Mouse (Mus musculus): ENCODE measurements around the gene Olfr1511. TPM values are rescaled to one million over a fixed set of nuclear protein-coding genes. Genes with fewer than 3 reads are reported as not detected.

Olfr1511 gene
- not detected for total RNA-seq (2023)

DNA sequence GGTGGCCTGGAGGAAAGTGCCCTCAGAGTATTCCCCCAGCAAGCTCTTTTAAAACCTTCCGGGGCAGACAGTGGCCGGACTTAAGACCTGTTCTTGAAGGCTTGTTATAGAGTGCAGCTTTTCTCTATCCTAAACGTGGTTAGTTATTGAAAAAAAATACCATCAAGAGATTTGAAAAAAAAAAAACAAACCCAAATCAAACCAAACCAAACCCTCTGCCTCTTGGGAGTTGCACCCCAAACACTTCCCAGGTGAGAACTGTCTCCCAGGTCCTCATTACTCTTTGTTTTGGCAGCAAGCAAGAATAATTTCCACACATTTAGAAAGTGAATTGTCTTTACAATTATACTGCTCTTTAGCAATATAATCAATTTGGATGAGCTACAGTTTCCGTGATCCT lies at the start of gene Olfr1511:
TSS of gene Olfr1511 (minus strand) at position 101 of the 400 bp plus-strand sequence.

DNA sequence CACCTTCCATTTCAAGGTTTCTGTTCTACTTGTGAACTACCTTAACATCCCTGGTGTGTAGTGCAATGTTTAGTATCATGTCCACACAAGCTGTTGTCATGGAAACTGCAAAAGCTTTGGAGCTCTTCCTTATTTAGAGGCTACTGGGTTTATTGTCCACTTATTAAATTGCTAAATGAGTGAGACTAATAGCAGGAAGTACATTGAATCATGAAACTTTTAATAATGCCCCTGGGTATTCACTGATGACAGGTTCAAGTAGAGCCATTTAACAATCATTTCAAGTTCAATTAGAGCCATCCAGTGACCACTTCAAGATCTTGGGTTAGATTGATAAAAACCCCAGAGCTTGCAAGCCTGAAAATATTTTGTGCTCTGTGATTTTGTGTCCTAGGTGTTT lies 45.5 kb upstream of the Olfr1511 start, which contains the start of gene Olfr1509:
TSS of gene Olfr1509 (plus strand) at position 301 of the 400 bp plus-strand sequence.

DNA sequence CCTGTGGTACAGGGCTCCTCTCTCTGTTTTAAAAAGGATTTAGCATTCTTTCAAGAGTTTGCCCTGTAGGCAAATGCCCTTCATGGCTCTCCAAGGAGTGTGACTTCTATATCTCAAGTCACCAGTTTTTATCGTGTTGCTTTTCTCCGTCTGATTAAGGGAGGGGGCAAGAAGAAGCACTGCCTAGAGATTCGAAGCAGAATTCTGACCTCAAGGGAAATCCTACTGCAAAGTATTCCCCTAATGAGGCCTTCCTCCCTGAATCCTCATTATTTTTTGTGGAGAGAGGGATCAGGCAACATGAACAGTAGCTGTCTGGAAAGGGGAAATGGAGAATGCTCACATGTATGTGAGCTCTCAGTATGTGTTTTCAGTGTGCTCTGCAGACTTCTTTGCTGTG lies 17.1 kb upstream of the Olfr1511 start, which contains the start of gene Olfr1510:
TSS of gene Olfr1510 (minus strand) at position 101 of the 400 bp plus-strand sequence.

DNA sequence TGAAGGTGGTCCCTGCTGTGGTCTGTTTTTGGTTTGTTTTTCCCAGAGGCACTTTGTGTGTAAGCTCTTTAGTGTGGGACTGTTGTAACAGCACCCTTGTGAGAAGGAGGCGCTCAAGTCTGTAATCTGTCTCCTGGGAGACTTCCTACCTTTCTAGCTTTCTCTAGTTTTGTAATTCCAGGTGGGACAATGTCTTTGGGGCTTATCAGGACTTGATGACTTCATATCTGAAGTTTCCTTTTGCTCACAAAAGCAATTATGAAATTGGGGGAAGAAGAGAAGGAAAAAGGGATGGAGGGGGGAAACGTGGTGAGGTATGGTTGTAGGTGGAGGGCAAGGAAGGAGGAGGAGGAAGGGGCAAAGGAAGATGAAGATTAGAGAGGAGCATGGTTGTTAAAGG lies 18.1 kb downstream of the Olfr1511 start, which contains the start of gene Olfr1512:
TSS of gene Olfr1512 (minus strand) at position 101 of the 400 bp plus-strand sequence.

GRCm38 (mm10) chr14:52356308-52356707 lies 40.9 kb downstream of the Olfr1511 start, which contains the start of gene Olfr1513:
Olfr1513 (minus strand) TSS chr14:52356408.

Other genes starting within 250 kb of the Olfr1511 start
- gene Supt16, start 200.0 kb downstream of the Olfr1511 start, total RNA-seq (2023) = 10 to 100 TPM; 74.7 to 77.2 TPM
- 100 to 1,000 TPM; 291 to 342 TPM for gene Chd8, start 139.6 kb downstream of the Olfr1511 start, total RNA-seq (2023)
- gene Tox4, start 118.2 kb downstream of the Olfr1511 start, total RNA-seq (2023) = 100 to 1,000 TPM; 110 to 120 TPM
- 10 to 100 TPM; 16.8 to 21.7 TPM for gene Rab2b, start 117.8 kb downstream of the Olfr1511 start, total RNA-seq (2023)
- 10 to 100 TPM; 73.7 to 98.8 TPM for gene Mettl3, start 92.3 kb downstream of the Olfr1511 start, total RNA-seq (2023)
- gene Sall2, start 68.6 kb downstream of the Olfr1511 start, total RNA-seq (2023) = under 1 TPM in 1 of 2 experiments, not detected in 1; 0.09 TPM
- not detected for gene Olfr1513, start 41.0 kb downstream of the Olfr1511 start, total RNA-seq (2023)
- not detected for gene Olfr1512, start 18.2 kb downstream of the Olfr1511 start, total RNA-seq (2023)
- gene Olfr1510, start 17.0 kb upstream of the Olfr1511 start, total RNA-seq (2023) = not detected
- gene Olfr1509, start 45.6 kb upstream of the Olfr1511 start, total RNA-seq (2023) = not detected
- gene Olfr1508, start 70.1 kb upstream of the Olfr1511 start, total RNA-seq (2023) = not detected
- not detected for gene Olfr1507, start 98.4 kb upstream of the Olfr1511 start, total RNA-seq (2023)

All from B cell, adult 67 days (primary cell).